Mouse (Mus musculus) gastrocnemius, adult 8-10 months (tissue): ENCODE measurements around the gene Slc4a3. TPM values are rescaled to one million over a fixed set of nuclear protein-coding genes. Genes with fewer than 3 reads are reported as not detected.

Experiments
- DNase-seq, 2 experiments: peaks; one replicate each; pipeline ENCODE4 v3.0.0; 2022; ENCODE audit warnings: low spot score in 2 of 2
- total RNA-seq, 4 experiments: library from RNA; stranded (reverse); gene quantifications; 2 replicates each; pipeline ENCODE4 v1.2.4; 2022

Slc4a3 gene
- total RNA-seq, 4 experiments from 2014 or later: 4.8 to 9.8 (median 7.4) TPM

DNA sequence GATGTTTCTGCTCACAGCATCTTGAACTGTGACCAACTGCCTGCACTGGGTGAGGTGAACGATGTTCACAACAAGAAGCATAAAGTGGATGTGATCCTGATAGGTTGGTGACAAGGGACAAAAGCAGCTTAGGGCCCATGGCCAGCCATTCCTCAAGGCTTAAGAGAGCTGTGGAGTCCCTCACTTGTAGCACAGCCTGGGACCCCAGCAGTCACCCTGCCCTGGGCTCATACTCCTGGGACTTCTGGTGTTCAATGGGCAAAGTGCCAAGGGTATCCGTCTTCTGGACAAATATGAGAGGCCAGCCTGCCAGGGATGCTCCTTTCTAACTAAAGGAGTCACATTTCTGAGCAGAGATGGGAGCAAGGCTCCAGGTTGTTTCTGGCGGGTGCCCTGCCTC, 49.9 kb downstream of the Slc4a3 start:
- no peak for DNase-seq

DNA sequence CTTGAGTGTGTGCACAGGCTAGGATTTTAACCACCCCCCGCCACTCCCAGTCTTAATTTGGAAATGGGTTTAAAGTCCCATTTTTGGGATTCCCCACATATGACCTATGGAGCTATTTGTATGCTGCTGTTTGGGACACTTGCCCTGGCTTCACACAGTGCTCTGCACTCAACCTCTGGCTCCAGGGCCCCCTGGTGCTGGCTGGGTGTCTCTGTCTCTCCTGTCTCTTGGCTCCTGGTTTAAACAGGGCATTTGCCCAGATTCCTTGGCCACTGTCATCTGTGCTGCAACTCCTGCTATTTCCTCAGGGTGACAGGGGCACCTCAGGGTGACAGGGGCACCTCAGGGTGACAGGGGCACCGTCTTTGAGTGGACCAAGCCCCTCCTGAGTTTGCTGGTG, 50.8 kb downstream of the Slc4a3 start:
- no peak for DNase-seq

DNA sequence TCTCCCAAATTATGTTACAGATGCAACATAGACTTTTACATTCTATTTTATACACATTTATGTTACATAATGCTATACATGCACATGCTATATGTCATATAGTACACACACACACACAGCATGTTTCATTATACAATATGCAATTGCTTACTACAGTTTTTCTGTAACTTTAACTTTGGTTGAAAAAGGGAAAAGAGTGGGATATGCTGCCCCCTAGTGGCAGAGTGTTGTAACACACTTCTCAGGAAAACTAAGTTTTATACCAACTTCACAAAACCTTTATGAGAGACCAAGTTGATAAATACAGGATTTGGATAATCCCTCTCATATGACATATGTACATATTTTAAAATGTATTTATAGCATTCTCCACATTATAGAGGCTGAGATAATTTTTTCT, 51.6 kb downstream of the Slc4a3 start:
- no peak for DNase-seq

DNA sequence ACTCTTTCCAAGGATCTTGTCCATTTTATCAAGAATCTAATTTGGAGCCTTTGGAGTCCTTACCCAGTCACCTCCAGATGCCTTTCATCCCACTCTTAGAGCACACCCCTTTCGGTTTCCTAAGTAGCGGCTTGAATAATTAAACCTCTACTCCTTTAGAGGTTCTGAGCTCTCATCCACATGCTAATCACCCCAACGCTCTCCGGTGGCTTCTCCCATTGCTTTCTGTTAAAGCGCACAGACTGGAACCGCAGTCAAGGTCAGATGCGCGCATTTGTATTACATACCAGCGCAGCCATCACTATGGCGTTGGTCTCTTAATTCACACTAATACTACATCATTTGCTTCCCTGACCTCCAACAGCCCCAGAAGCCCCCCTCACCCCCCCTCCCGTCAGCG, 55.7 kb downstream of the Slc4a3 start:
- no peak for DNase-seq

DNA sequence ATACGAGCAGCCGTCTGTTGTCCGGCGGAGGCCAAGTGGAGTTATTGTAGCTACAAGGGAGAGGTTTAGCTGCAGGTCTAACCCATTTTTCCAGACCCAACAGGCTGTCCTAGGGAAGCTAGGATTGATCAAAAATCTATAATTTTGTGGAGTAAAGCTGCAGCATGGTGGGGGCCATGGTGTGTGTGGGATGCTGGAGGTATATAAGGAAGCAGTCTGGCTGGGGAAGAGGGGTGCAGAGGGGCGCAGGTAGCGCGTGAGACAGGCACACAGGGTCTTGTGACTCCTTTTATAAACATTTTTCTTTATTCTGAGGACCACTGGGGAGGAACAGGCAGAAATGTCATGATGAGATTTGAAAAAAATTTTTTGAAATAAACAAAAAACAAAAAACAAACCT, 57.5 kb downstream of the Slc4a3 start:
- DNase-seq: no peak

DNA sequence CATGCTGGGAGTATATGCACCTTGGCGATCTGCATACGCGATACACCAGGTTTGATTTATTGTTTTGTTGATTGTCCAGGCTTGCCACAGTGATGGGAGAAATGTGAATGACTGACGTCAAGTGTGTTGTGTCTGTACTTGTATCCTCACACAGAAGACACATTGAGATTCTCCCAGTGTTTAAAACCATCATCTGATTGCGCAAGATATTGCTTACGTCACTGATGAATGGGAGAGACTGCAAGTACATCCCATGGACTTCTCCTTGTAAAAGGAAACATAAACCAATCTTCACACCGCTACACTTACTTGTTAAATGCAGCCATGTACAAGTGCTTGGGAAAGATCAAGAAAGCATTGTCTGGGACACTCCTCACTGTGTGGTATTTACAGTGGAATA, 62.2 kb downstream of the Slc4a3 start:
- no peak for DNase-seq

DNA sequence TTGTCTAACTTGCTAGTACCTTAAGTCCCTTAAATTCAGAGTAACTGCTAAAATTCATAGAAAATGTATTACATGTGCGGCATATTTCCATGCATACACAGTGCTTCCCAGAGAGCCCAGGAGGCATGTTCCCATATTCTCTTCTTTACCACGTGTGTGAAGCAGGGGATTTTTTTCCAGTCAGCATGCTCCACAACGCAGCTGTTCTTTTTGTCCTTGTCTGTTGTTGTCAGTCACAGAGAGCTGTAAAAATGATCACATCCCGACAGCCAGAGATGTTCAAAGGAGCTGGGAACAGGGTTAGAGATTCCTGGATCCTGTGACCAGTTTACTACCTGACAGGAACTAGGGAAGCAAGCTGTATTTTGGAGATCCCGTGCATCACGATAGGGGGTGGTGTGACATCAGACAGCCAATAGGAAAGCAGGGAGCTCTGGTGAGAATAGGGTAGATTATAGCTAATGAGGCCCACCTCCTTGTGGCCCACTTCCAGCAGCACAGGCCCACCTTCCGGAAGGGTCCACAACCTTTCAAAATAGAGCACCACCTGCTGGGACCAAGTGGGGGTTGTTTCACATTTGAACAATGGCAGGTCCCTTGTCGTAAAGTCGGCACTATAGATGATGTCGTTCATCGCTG, 62.7 kb downstream of the Slc4a3 start:
- DNase-seq: no peak

DNA sequence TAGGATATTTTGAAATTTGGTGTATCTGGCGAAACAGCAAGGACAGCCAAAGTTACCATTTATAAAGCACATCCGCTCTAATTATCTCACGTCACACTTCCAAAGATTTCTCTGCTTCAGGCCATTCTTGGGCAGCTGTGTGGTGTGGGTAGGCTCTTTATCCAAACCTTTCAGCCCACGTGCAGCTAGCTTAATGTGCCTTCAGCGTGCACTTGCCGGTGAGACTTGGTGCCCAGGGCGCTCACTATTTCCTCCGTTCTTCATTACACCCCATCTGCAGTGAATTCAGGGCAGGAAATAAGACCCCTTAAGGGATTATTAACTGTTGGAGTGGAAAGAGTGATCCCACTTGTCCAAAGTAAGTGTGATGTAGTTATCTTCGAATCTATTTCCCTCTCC, 63.2 kb downstream of the Slc4a3 start:
- no peak for DNase-seq

DNA sequence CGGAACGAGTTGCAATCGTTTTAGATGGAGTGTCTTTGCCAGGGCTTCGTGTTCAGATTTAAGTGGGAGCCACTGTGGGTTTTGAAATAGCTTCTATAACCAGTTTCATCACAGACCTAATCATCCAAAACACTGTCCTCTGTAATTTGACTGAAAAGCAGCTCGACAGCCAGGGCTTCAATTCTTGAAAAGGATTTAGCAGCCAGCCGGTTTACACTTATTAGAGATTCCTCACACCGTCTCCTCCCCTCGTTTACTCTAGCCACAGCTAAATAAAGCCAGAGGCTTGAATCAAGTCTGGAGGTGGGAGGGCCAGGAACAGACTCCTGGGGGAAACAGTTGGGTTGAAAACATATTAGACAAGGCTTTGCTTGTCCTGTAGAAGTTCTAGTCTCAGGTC, 64.5 kb downstream of the Slc4a3 start:
- DNase-seq: no peak

Other genes with a start within 250 kb of the Slc4a3 start
- gene Dnpep, start 228.3 kb upstream of the Slc4a3 start, total RNA-seq: 10 to 100 TPM; 38.7 to 46.5 (median 44.1) TPM
- gene Des, start 185.9 kb upstream of the Slc4a3 start, total RNA-seq: 1,000 to 10,000 TPM; 2,187 to 2,605 (median 2,481) TPM
- 100 to 1,000 TPM; 283 to 320 (median 317) TPM for gene Speg, start 171.0 kb upstream of the Slc4a3 start, total RNA-seq
- 10 to 100 TPM; 41.1 to 50.3 (median 42.8) TPM for gene Gmppa, start 110.3 kb upstream of the Slc4a3 start, total RNA-seq
- not detected for gene Asic4, start 95.8 kb upstream of the Slc4a3 start, total RNA-seq
- gene Chpf, start 67.0 kb upstream of the Slc4a3 start, total RNA-seq: 1 to 10 TPM; 2.0 to 3.5 (median 2.5) TPM
- gene Tmem198, start 66.7 kb upstream of the Slc4a3 start, total RNA-seq: not detected
- gene Obsl1, start 39.8 kb upstream of the Slc4a3 start, total RNA-seq: 10 to 100 TPM; 22.2 to 38.4 (median 28.3) TPM
- gene Inha, start 39.2 kb upstream of the Slc4a3 start, total RNA-seq: 1 to 10 TPM in 3 of 4 experiments, under 1 TPM in 1; 0.59 to 2.0 (median 1.5) TPM
- gene Stk11ip, start 24.7 kb upstream of the Slc4a3 start, total RNA-seq: 1 to 10 TPM; 7.1 to 9.9 (median 8.8) TPM